Mouse (Mus musculus): ENCODE results near the gene Wwc2. TPM values are rescaled to one million over a fixed set of nuclear protein-coding genes. Genes with fewer than 3 reads are reported as not detected.

The Wwc2 gene
- polyA plus RNA-seq, 1 experiment = 7.7 TPM

DNA sequence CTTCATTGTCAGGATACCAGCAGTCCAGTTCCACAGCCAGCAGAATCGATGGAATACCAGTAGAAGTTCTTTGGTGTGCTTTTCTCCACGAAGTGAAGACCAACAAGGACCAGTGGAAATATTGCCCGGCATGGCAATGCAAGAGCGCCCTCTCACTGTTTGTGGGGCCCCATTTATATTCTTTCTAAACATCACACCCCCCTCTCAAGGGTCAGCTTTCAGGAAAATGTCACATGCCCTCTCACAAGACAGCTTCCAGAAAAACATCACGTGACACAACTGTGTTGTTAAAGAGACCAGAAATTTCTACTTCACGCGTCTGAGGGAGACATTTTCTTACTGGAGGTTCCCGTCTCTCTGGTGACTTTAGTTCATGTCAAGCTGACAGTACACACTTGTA lies 10.8 kb downstream of the Wwc2 start:
- Histone ChIP-seq H3ac (ENCODE audit: control insufficient read depth, insufficient read length) (no peak overlapping the region), H3K36me3 (ENCODE audit: control insufficient read depth, insufficient read depth) (no peaks in the 10 kb centered on the region), H3K79me2 (ENCODE audit: control insufficient read depth, insufficient read depth) (peaks cover 91% of the 10 kb centered on the region), H3K4me2 (ENCODE audit: low read depth) (no peak overlapping the region), H3K27me3 (ENCODE audit: control insufficient read depth, insufficient read depth, insufficient read length) (no peaks in the 10 kb centered on the region), H3K4me3 (no peak overlapping the region)
- TF ChIP-seq SRF (IDR thresholded peaks at IDR 0.05; ENCODE audit: control insufficient read depth, insufficient read length, low read depth) = no peak
- no peak for TF ChIP-seq POLR2AphosphoS2 (IDR thresholded peaks at IDR 0.05; ENCODE audit: insufficient read length, low read depth)
- TF ChIP-seq CEBPB (IDR thresholded peaks at IDR 0.05; ENCODE audit: insufficient read depth, poor library complexity, severe bottlenecking) = no peak
- no peak for TF ChIP-seq USF1 (IDR thresholded peaks at IDR 0.05; ENCODE audit: low read depth)
- no peak for TF ChIP-seq MYOD1 (IDR thresholded peaks at IDR 0.05; ENCODE audit: control insufficient read depth in 1 of 3, insufficient read length in 2 of 3, low read depth in 2 of 3)
- TF ChIP-seq MAX (IDR thresholded peaks at IDR 0.05; ENCODE audit: low read depth) = no peak
- TF ChIP-seq REST (IDR thresholded peaks at IDR 0.05; ENCODE audit: insufficient read depth, insufficient read length) = no peak
- no peak for TF ChIP-seq TCF3 (IDR thresholded peaks at IDR 0.05; ENCODE audit: insufficient read length, low read depth)
- TF ChIP-seq POLR2A (IDR thresholded peaks at IDR 0.05; ENCODE audit: insufficient read length, low read depth) = no peak
- TF ChIP-seq E2F4 (IDR thresholded peaks at IDR 0.05; ENCODE audit: insufficient read depth) = no peak
- TF ChIP-seq MYOG (IDR thresholded peaks at IDR 0.05; ENCODE audit: control insufficient read depth in 1 of 3, insufficient read depth in 1 of 3, insufficient read length in 2 of 3, low read depth in 2 of 3) = no peak
- no peak for TF ChIP-seq TCF12 (IDR thresholded peaks at IDR 0.05; ENCODE audit: insufficient read depth, poor library complexity, severe bottlenecking)

DNA sequence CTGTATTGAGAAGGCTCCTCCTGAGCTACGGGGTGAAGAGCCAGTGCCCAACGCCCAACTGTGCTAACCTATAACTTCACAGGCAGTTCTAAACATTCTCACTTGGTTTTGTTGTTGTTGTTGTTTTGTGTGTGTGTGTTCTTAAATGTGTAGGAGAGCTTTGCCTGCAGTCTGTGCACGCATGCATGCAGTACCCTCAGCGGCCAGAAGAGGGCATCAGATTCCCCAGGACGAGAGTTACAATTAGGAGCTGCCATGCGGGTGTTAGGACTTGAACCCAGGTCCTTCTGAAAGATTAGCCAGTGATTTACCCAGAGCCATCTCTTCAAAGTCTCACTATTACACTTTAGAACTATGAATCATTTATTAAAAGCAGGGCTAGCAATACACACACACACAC lies 12.0 kb downstream of the Wwc2 start:
- Histone ChIP-seq H3K36me3 (ENCODE audit: control insufficient read depth, insufficient read depth) (no peaks in the 10 kb centered on the region), H3K79me2 (ENCODE audit: control insufficient read depth, insufficient read depth) (peaks cover 81% of the 10 kb centered on the region), H3K4me3 (no peak overlapping the region), H3K4me2 (ENCODE audit: low read depth) (no peak overlapping the region), H3ac (ENCODE audit: control insufficient read depth, insufficient read length) (no peak overlapping the region), H3K27me3 (ENCODE audit: control insufficient read depth, insufficient read depth, insufficient read length) (no peaks in the 10 kb centered on the region)
- no peak for TF ChIP-seq POLR2A (IDR thresholded peaks at IDR 0.05; ENCODE audit: insufficient read length, low read depth)
- no peak for TF ChIP-seq SRF (IDR thresholded peaks at IDR 0.05; ENCODE audit: control insufficient read depth, insufficient read length, low read depth)
- TF ChIP-seq TCF12 (IDR thresholded peaks at IDR 0.05; ENCODE audit: insufficient read depth, poor library complexity, severe bottlenecking) = no peak
- TF ChIP-seq MAX (IDR thresholded peaks at IDR 0.05; ENCODE audit: low read depth) = no peak
- TF ChIP-seq USF1 (IDR thresholded peaks at IDR 0.05; ENCODE audit: low read depth) = no peak

DNA sequence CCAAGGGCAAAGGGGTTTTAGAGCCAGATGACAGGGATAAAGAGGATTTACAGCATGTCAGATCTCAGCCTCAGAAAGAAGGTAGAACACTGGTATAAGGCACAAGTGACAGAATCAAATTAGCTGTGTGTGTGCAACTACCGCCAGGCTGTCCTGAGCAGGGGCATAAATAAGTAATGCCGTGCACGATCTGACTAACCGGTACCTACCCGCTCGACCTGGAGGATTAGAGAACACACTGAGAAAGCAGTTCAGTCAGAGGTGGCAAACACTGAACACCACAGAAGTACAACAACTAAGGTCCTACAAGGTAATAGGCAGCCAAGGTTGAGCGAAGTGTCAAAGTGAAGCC lies 15.8 kb downstream of the Wwc2 start:
- Histone ChIP-seq H3K4me3 (peak overlapping the region; percentile 1), H3K36me3 (ENCODE audit: control insufficient read depth, insufficient read depth) (no peaks in the 10 kb centered on the region), H3ac (ENCODE audit: control insufficient read depth, insufficient read length) (no peak overlapping the region), H3K27me3 (ENCODE audit: control insufficient read depth, insufficient read depth, insufficient read length) (no peaks in the 10 kb centered on the region), H3K79me2 (ENCODE audit: control insufficient read depth, insufficient read depth) (peaks cover 73% of the 10 kb centered on the region), H3K4me2 (ENCODE audit: low read depth) (peak overlapping the region; percentile 55)
- TF ChIP-seq TCF3 (IDR thresholded peaks at IDR 0.05; ENCODE audit: insufficient read length, low read depth) (no peak), MYOG (IDR thresholded peaks at IDR 0.05; ENCODE audit: control insufficient read depth in 1 of 3, insufficient read depth in 1 of 3, insufficient read length in 2 of 3, low read depth in 2 of 3) (no peak), MYOD1 (IDR thresholded peaks at IDR 0.05; ENCODE audit: control insufficient read depth in 1 of 3, insufficient read length in 2 of 3, low read depth in 2 of 3) (no peak), REST (IDR thresholded peaks at IDR 0.05; ENCODE audit: insufficient read depth, insufficient read length) (no peak), USF1 (IDR thresholded peaks at IDR 0.05; ENCODE audit: low read depth) (no peak), TCF12 (IDR thresholded peaks at IDR 0.05; ENCODE audit: insufficient read depth, poor library complexity, severe bottlenecking) (no peak), POLR2A (IDR thresholded peaks at IDR 0.05; ENCODE audit: insufficient read length, low read depth) (no peak), SRF (IDR thresholded peaks at IDR 0.05; ENCODE audit: control insufficient read depth, insufficient read length, low read depth) (no peak), MAX (IDR thresholded peaks at IDR 0.05; ENCODE audit: low read depth) (no peak), POLR2AphosphoS2 (IDR thresholded peaks at IDR 0.05; ENCODE audit: insufficient read length, low read depth) (no peak), E2F4 (IDR thresholded peaks at IDR 0.05; ENCODE audit: insufficient read depth) (no peak), CEBPB (IDR thresholded peaks at IDR 0.05; ENCODE audit: insufficient read depth, poor library complexity, severe bottlenecking) (no peak)

DNA sequence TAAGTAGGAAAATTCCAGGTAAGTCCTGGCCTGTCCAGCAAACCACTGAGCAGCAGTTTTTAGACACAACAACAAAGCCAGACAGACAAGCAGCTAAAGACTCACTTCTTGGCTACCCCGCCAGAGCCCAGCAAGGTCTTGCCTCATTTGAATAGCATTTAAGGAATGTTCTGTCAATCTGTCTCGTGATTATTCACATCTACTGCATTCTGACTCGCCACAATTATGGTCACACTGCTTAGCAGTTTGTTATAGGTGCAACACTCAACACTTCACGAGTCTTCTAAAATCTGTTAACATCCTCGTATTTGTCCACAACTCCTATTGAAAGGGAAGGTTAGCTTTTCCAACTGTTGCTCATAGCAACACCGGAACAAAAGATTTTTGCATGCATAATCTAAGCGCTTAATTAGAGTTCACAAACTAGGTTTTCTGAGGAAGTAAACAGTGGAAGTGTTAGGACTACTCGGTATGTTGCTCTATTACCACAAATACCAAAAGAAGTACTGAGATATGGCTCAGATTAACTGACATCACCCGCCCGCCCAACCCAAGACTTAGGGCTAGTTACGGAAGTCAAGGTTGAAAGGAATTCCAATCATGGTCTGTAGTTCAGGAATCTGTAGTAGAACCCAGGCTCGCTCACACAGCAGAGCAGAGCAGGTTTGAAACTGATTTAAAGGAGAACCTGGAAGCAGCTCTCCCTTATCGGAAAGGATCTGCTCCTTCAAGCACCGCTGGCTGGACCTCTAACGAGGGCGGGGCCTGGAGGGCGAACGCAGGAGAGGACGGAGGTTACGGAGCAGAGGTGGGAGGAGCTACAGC lies 16.4 kb downstream of the Wwc2 start:
- peaks cover 74% of the 10 kb centered on the region for H3K79me2 ChIP-seq (ENCODE audit: control insufficient read depth, insufficient read depth)
- H3K4me3 ChIP-seq = peak overlapping the region; percentile 1
- no peak for TF ChIP-seq CEBPB (IDR thresholded peaks at IDR 0.05; ENCODE audit: insufficient read depth, poor library complexity, severe bottlenecking)
- no peak for TF ChIP-seq POLR2AphosphoS2 (IDR thresholded peaks at IDR 0.05; ENCODE audit: insufficient read length, low read depth)
- no peak for TF ChIP-seq MYOD1 (IDR thresholded peaks at IDR 0.05; ENCODE audit: control insufficient read depth in 1 of 3, insufficient read length in 2 of 3, low read depth in 2 of 3)
- no peaks in the 10 kb centered on the region for H3K27me3 ChIP-seq (ENCODE audit: control insufficient read depth, insufficient read depth, insufficient read length)
- H3ac ChIP-seq (ENCODE audit: control insufficient read depth, insufficient read length) = no peak overlapping the region
- no peaks in the 10 kb centered on the region for H3K36me3 ChIP-seq (ENCODE audit: control insufficient read depth, insufficient read depth)
- H3K4me2 ChIP-seq (ENCODE audit: low read depth) = peak overlapping the region; percentile 55

DNA sequence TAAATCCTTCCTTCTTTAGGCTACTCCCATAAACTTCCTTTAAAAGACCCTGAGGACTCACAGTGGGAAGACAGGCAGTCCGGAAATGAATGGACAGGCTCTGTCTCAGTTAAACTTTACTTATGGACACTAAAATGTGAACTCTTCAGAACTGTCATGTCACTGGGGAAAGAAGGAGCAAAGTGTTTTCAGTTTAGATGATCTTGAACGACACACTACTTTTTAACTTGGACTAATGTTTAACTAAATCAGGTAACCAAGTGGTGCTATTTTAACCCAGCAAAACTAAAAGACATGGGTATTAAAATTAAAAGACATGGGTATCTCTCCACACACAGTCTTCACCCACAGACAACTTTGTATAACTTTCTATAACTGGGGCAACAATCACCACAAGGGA lies 19.6 kb downstream of the Wwc2 start:
- no peak for TF ChIP-seq REST (IDR thresholded peaks at IDR 0.05; ENCODE audit: insufficient read depth, insufficient read length)
- no peak for TF ChIP-seq SRF (IDR thresholded peaks at IDR 0.05; ENCODE audit: control insufficient read depth, insufficient read length, low read depth)
- TF ChIP-seq USF1 (IDR thresholded peaks at IDR 0.05; ENCODE audit: low read depth) = no peak
- TF ChIP-seq POLR2AphosphoS2 (IDR thresholded peaks at IDR 0.05; ENCODE audit: insufficient read length, low read depth) = no peak
- TF ChIP-seq MAX (IDR thresholded peaks at IDR 0.05; ENCODE audit: low read depth) = no peak
- TF ChIP-seq CEBPB (IDR thresholded peaks at IDR 0.05; ENCODE audit: insufficient read depth, poor library complexity, severe bottlenecking) = no peak
- no peak for TF ChIP-seq MYOD1 (IDR thresholded peaks at IDR 0.05; ENCODE audit: control insufficient read depth in 1 of 3, insufficient read length in 2 of 3, low read depth in 2 of 3)
- TF ChIP-seq E2F4 (IDR thresholded peaks at IDR 0.05; ENCODE audit: insufficient read depth) = no peak
- TF ChIP-seq TCF3 (IDR thresholded peaks at IDR 0.05; ENCODE audit: insufficient read length, low read depth) = no peak
- Histone ChIP-seq H3ac (ENCODE audit: control insufficient read depth, insufficient read length) (no peak overlapping the region), H3K4me2 (ENCODE audit: low read depth) (no peak overlapping the region), H3K27me3 (ENCODE audit: control insufficient read depth, insufficient read depth, insufficient read length) (no peaks in the 10 kb centered on the region), H3K36me3 (ENCODE audit: control insufficient read depth, insufficient read depth) (no peaks in the 10 kb centered on the region), H3K4me3 (no peak overlapping the region), H3K79me2 (ENCODE audit: control insufficient read depth, insufficient read depth) (peaks cover 73% of the 10 kb centered on the region)

All from myocyte (in vitro differentiated cells).